Mouse (Mus musculus): ENCODE data around the gene Me1.

- TF ChIP-seq CTCF (IDR thresholded peaks at IDR 0.05; ENCODE audit: borderline replicate concordance, extremely low read depth, insufficient read depth, insufficient read length): no peak
- no peak for TF ChIP-seq POLR2A (IDR thresholded peaks at IDR 0.05; ENCODE audit: borderline replicate concordance, extremely low read depth, insufficient read depth, insufficient read length, poor library complexity, severe bottlenecking)
Measured at GRCm38 (mm10) chr9:86569314-86569910, 126.3 kb downstream of the Me1 start.

Measured in brain, embryonic 14.5 days (tissue).